In genomic region chr4:135526039-135526710, GRCm38 (mm10) we compare ENCODE assay signal across 16 mouse cellular contexts. TPM values are rescaled to one million over a fixed set of nuclear protein-coding genes. Genes with fewer than 3 reads are reported as not detected.
DNase-seq lines count a peak whose midpoint lies in the region; ATAC-seq and TF ChIP-seq lines count a peak whose summit lies in the region.
"Had no signal": no experiment of that assay in that cellular context is flagged by ENCODE, and none has a peak within 500 bp of the region (broad histone marks: within the 10 kb centered on the region; RNA-seq: fewer than 3 reads in every experiment).

No protein-coding gene starts in this region.

- peaks cover 8% of the 10 kb centered on the region for H3K9me3 ChIP-seq in heart, embryonic 12.5 days (replicated peaks)
- 0 out of 2 replicates have a peak, but pooled peaks cover 6% of the 10 kb centered on the region for H3K9me3 ChIP-seq in forebrain, embryonic 12.5 days
- no peaks in the 10 kb centered on the region for H3K9me3 ChIP-seq in hindbrain, postnatal 0 days (ENCODE audit: low read length)
- no peaks in the 10 kb centered on the region for H3K9me3 ChIP-seq in neural tube, embryonic 13.5 days

- H3K4me1 ChIP-seq in heart, embryonic 12.5 days (replicated peaks), result peaks cover 17% of the 10 kb centered on the region
- H3K4me1 ChIP-seq in forebrain, embryonic 12.5 days, result peaks cover 40% of the 10 kb centered on the region
- 0 out of 2 replicates have a peak, but pooled peaks cover 4% of the 10 kb centered on the region for H3K4me1 ChIP-seq in hindbrain, postnatal 0 days (ENCODE audit: insufficient read depth, low read length)
- peaks cover 25% of the 10 kb centered on the region for H3K4me1 ChIP-seq in neural tube, embryonic 13.5 days (replicated peaks)

- intact Hi-C loops in left cerebral cortex, postnatal 36 days (cut with DNase I), result no loop called here
- intact Hi-C loops in left cerebral cortex, postnatal 25 days (cut with DNase I), result no loop called here

- peaks cover 30% of the 10 kb centered on the region for H3K27me3 ChIP-seq in heart, embryonic 12.5 days (replicated peaks)
- H3K27me3 ChIP-seq in forebrain, embryonic 12.5 days, result peaks cover 26% of the 10 kb centered on the region
- no peaks in the 10 kb centered on the region for H3K27me3 ChIP-seq in hindbrain, postnatal 0 days (ENCODE audit: insufficient read depth, low read length)
- H3K27me3 ChIP-seq in neural tube, embryonic 13.5 days, result peaks cover 7% of the 10 kb centered on the region; the same call in 1 of the 2 replicates

- no peaks in the 10 kb centered on the region for H3K36me3 ChIP-seq in heart, embryonic 12.5 days
- no peaks in the 10 kb centered on the region for H3K36me3 ChIP-seq in forebrain, embryonic 12.5 days (replicated peaks)
- no peaks in the 10 kb centered on the region for H3K36me3 ChIP-seq in hindbrain, postnatal 0 days (ENCODE audit: insufficient read depth, low read length)
- H3K36me3 ChIP-seq in neural tube, embryonic 13.5 days, result no peaks in the 10 kb centered on the region

- no peak for DNase-seq in heart, adult 18-20 months
- DNase-seq in hindbrain, postnatal 0 days (ENCODE audit: low spot score), result peak; percentile 56
- DNase-seq in left cerebral cortex, postnatal 36 days (ENCODE audit: low spot score in 2 of 2), result no peak
- no peak for DNase-seq in left cerebral cortex, postnatal 25 days (ENCODE audit: low spot score in 2 of 2)
- DNase-seq: liver, postnatal 0 days; thymus, postnatal 14 days had no signal

- no peak overlapping the region for H3K27ac ChIP-seq in heart, embryonic 12.5 days (ENCODE audit: poor library complexity, severe bottlenecking)
- H3K27ac ChIP-seq in forebrain, embryonic 12.5 days, result peak overlapping the region; percentile 43
- no peak overlapping the region for H3K27ac ChIP-seq in hindbrain, postnatal 0 days
- H3K27ac ChIP-seq in neural tube, embryonic 13.5 days (replicated peaks), result no peak overlapping the region
- H3K27ac ChIP-seq: kidney, postnatal 0 days had no signal

- no peak for TF ChIP-seq CTCF in hindbrain, postnatal 0 days (IDR thresholded peaks at IDR 0.05; ENCODE audit: low read depth)

- H3K9ac ChIP-seq in heart, embryonic 12.5 days, result no peak overlapping the region
- 0 out of 2 replicates have a peak overlapping the region, but pooled peaks have one; percentile 5 for H3K9ac ChIP-seq in forebrain, embryonic 12.5 days
- H3K9ac ChIP-seq in hindbrain, postnatal 0 days (replicated peaks; ENCODE audit: low read length), result no peak overlapping the region
- 0 out of 2 replicates have a peak overlapping the region, but pooled peaks have one; percentile 41 for H3K9ac ChIP-seq in neural tube, embryonic 13.5 days
- H3K9ac ChIP-seq: liver, postnatal 0 days had no signal

- H3K4me2 ChIP-seq in heart, embryonic 12.5 days, result 0 out of 2 replicates have a peak overlapping the region, but pooled peaks have one; percentile 11
- H3K4me2 ChIP-seq in forebrain, embryonic 12.5 days, result peak overlapping the region; percentile 36
- H3K4me2 ChIP-seq in hindbrain, postnatal 0 days (ENCODE audit: low read depth, low read length), result 0 out of 2 replicates have a peak overlapping the region, but pooled peaks have one; percentile 21
- H3K4me2 ChIP-seq in neural tube, embryonic 13.5 days, result peak overlapping the region; percentile 33

- no peak overlapping the region for H3K4me3 ChIP-seq in heart, embryonic 12.5 days
- no peak overlapping the region for H3K4me3 ChIP-seq in forebrain, embryonic 12.5 days (replicated peaks)
- no peak overlapping the region for H3K4me3 ChIP-seq in hindbrain, postnatal 0 days (ENCODE audit: low read length)
- H3K4me3 ChIP-seq in neural tube, embryonic 13.5 days, result no peak overlapping the region

- WGBS in heart, embryonic 12.5 days, result 34% methylated on average over 14 of the region's 14 CpGs
- 5% methylated on average over 14 of the region's 14 CpGs for WGBS in forebrain, embryonic 12.5 days
- 15% methylated on average over 14 of the region's 14 CpGs for WGBS in hindbrain, postnatal 0 days
- WGBS in neural tube, embryonic 13.5 days, result 17% methylated on average over 14 of the region's 14 CpGs

- ATAC-seq in heart, embryonic 12.5 days (ENCODE audit: insufficient number of reproducible peaks, low FRiP score), result no peak
- peak; percentile 77; the same call in 1 of the 2 replicates for ATAC-seq in forebrain, embryonic 12.5 days (ENCODE audit: low FRiP score)
- ATAC-seq in hindbrain, postnatal 0 days, result peak; percentile 82
- peak; percentile 71 for ATAC-seq in neural tube, embryonic 13.5 days (ENCODE audit: low read depth)
- ATAC-seq in granulocyte monocyte progenitor cell, adult 5-6 weeks (replicated peaks; ENCODE audit: poor library complexity, severe bottlenecking), result no peak
- ATAC-seq: activated CD4-positive, CD25-positive, alpha-beta regulatory T cell, adult 4 months; liver, postnatal 0 days had no signal

RNA-seq across cellular contexts. Expression of gene Nipal3, which starts 31.3 kb away (rescaled TPM):
- polyA plus RNA-seq in heart, embryonic 12.5 days (2016; fragmentation: Nextera tagmentation; extraction: Ambion mirVana), result 4.0 and 4.2 TPM in 2 replicates
- 10 to 100 TPM; 35.0 to 37.0 TPM for total RNA-seq in heart, adult 18-20 months (2021)
- 2.1 and 4.3 TPM in 2 replicates for polyA plus RNA-seq in forebrain, embryonic 12.5 days (2016; fragmentation: Nextera tagmentation; extraction: Ambion mirVana)
- 97.3 and 122 TPM in 2 replicates for total RNA-seq in hindbrain, postnatal 0 days (2014; rRNA removed)
- 8.5 and 9.4 TPM in 2 replicates for polyA plus RNA-seq in hindbrain, postnatal 0 days (2015; fragmentation: Nextera tagmentation; extraction: Ambion mirVana)
- 5.1 and 8.9 TPM in 2 replicates for polyA plus RNA-seq in neural tube, embryonic 13.5 days (2015; fragmentation: Nextera tagmentation; extraction: Ambion mirVana)
- total RNA-seq in left cerebral cortex, postnatal 36 days (2021), result 100 to 1,000 TPM; 107 to 108 TPM
- 5.7 and 8.4 TPM in 2 replicates for total RNA-seq in granulocyte monocyte progenitor cell, adult 5-6 weeks (2014; fragmentation: Nextera tagmentation)
- 21.9 and 29.1 TPM in 2 replicates for total RNA-seq in granulocyte monocyte progenitor cell, adult 5-6 weeks (2017)
- 100 to 1,000 TPM; 104 TPM for total RNA-seq in left cerebral cortex, postnatal 25 days (2021)

RNA-seq across cellular contexts. Expression of gene Stpg1, which starts 31.6 kb away (rescaled TPM):
- polyA plus RNA-seq in heart, embryonic 12.5 days (2016; fragmentation: Nextera tagmentation; extraction: Ambion mirVana), result 0.31 and 0.47 TPM in 2 replicates
- 1 to 10 TPM in 1 of 2 experiments, not detected in 1; 1.0 TPM for total RNA-seq in heart, adult 18-20 months (2021)
- polyA plus RNA-seq in forebrain, embryonic 12.5 days (2016; fragmentation: Nextera tagmentation; extraction: Ambion mirVana), result 0.19 and 0.36 TPM in 2 replicates
- total RNA-seq in hindbrain, postnatal 0 days (2014; rRNA removed), result 0.42 and 0.79 TPM in 2 replicates
- 0.29 and 0.71 TPM in 2 replicates for polyA plus RNA-seq in hindbrain, postnatal 0 days (2015; fragmentation: Nextera tagmentation; extraction: Ambion mirVana)
- polyA plus RNA-seq in neural tube, embryonic 13.5 days (2015; fragmentation: Nextera tagmentation; extraction: Ambion mirVana), result 0.31 and 0.62 TPM in 2 replicates
- 1 to 10 TPM; 1.0 to 1.9 TPM for total RNA-seq in left cerebral cortex, postnatal 36 days (2021)
- not detected in 2 replicates for total RNA-seq in granulocyte monocyte progenitor cell, adult 5-6 weeks (2014; fragmentation: Nextera tagmentation)
- not detected in 2 replicates for total RNA-seq in granulocyte monocyte progenitor cell, adult 5-6 weeks (2017)
- 1 to 10 TPM; 1.3 to 1.8 TPM for total RNA-seq in left cerebral cortex, postnatal 25 days (2021)
- total RNA-seq: gastrocnemius, adult 8-10 months; hematopoietic stem cell, adult 5-6 weeks; megakaryocyte-erythroid progenitor cell, adult 5-6 weeks; MEL had no signal
- polyA plus RNA-seq: liver, postnatal 0 days had no signal

RNA-seq across cellular contexts. Expression of gene Grhl3, which starts 47.3 kb away (rescaled TPM):
- polyA plus RNA-seq in heart, embryonic 12.5 days (2016; fragmentation: Nextera tagmentation; extraction: Ambion mirVana), result 6.0 and 6.8 TPM in 2 replicates
- not detected for total RNA-seq in heart, adult 18-20 months (2021)
- polyA plus RNA-seq in forebrain, embryonic 12.5 days (2016; fragmentation: Nextera tagmentation; extraction: Ambion mirVana), result 1.9 and 2.8 TPM in 2 replicates
- 1.7 and 2.5 TPM in 2 replicates for total RNA-seq in hindbrain, postnatal 0 days (2014; rRNA removed)
- 1.7 and 1.8 TPM in 2 replicates for polyA plus RNA-seq in hindbrain, postnatal 0 days (2015; fragmentation: Nextera tagmentation; extraction: Ambion mirVana)
- polyA plus RNA-seq in neural tube, embryonic 13.5 days (2015; fragmentation: Nextera tagmentation; extraction: Ambion mirVana), result 0.50 and 0.81 TPM in 2 replicates
- 1 to 10 TPM; 1.2 to 1.6 TPM for total RNA-seq in left cerebral cortex, postnatal 36 days (2021)
- total RNA-seq in granulocyte monocyte progenitor cell, adult 5-6 weeks (2014; fragmentation: Nextera tagmentation), result not detected in 2 replicates
- not detected in 2 replicates for total RNA-seq in granulocyte monocyte progenitor cell, adult 5-6 weeks (2017)
- total RNA-seq in left cerebral cortex, postnatal 25 days (2021), result 1 to 10 TPM in 1 of 2 experiments, under 1 TPM in 1; 0.69 to 1.5 TPM
- total RNA-seq: hematopoietic stem cell, adult 5-6 weeks; megakaryocyte-erythroid progenitor cell, adult 5-6 weeks; MEL had no signal
- polyA plus RNA-seq: activated CD4-positive, CD25-positive, alpha-beta regulatory T cell, adult 4 months had no signal

Comparison
In these comparisons a context has a peak if more than half of its experiments do, and no peak if none do; other contexts are left out.
1. ATAC-seq: peak in forebrain, embryonic 12.5 days (single experiment), hindbrain, postnatal 0 days (single experiment) and neural tube, embryonic 13.5 days (single experiment); none in heart, embryonic 12.5 days (single experiment) and granulocyte monocyte progenitor cell, adult 5-6 weeks (single experiment).
2. H3K9ac ChIP-seq: peak in forebrain, embryonic 12.5 days (single experiment) and neural tube, embryonic 13.5 days (single experiment); none in heart, embryonic 12.5 days (single experiment) and hindbrain, postnatal 0 days (single experiment).
3. Peak in every context shown above with its lines, with median percentiles within 50 percentile points of each other: H3K4me2 ChIP-seq.